Mouse (Mus musculus): ENCODE data around the gene Col11a2. TPM values are rescaled to one million over a fixed set of nuclear protein-coding genes. Genes with fewer than 3 reads are reported as not detected.

Col11a2 gene
- polyA plus RNA-seq, 1 experiment from 2014 or later: 0.91 TPM

- H3K4me1 ChIP-seq (replicated peaks; ENCODE audit: control insufficient read depth, insufficient read depth, low read length): peaks cover 32% of the 10 kb centered on the region
- no peak overlapping the region for H3K4me2 ChIP-seq (replicated peaks; ENCODE audit: low read depth, low read length)
- H3K4me3 ChIP-seq (ENCODE audit: low read depth, low read length): peak overlapping the region; percentile 92; the same call in 1 of the 2 replicates
- H3K9ac ChIP-seq (ENCODE audit: low read depth, low read length): no peak overlapping the region
- no peaks in the 10 kb centered on the region for H3K27me3 ChIP-seq (ENCODE audit: control insufficient read depth, insufficient read depth, low read length)
- peaks cover 3% of the 10 kb centered on the region; the same call in 1 of the 2 replicates for H3K36me3 ChIP-seq (ENCODE audit: control insufficient read depth, insufficient read depth, low read length)
- no peak for DNase-seq (ENCODE audit: low spot score)
- H3K27ac ChIP-seq (ENCODE audit: low read depth, low read length): no peak overlapping the region; the same call in 1 of the 2 replicates
- H3K9me3 ChIP-seq (ENCODE audit: control insufficient read depth, low read length): no peaks in the 10 kb centered on the region
- WGBS: 89% methylated on average over 18 of the region's 18 CpGs
- no peak for ATAC-seq (ENCODE audit: low FRiP score)
Observed at GRCm38 (mm10) chr17:34029150-34029889, 9.9 kb upstream of the Col11a2 start.

GRCm38 (mm10) chr17:34029890-34030595, 9.2 kb upstream of the Col11a2 start:
- 74% methylated on average over 21 of the region's 21 CpGs for WGBS
- Histone ChIP-seq H3K27ac (ENCODE audit: low read depth, low read length) (peak overlapping the region; percentile 97; the same call in 1 of the 2 replicates), H3K4me3 (ENCODE audit: low read depth, low read length) (peak overlapping the region; percentile 92), H3K4me2 (replicated peaks; ENCODE audit: low read depth, low read length) (peak overlapping the region; percentile 98), H3K27me3 (ENCODE audit: control insufficient read depth, insufficient read depth, low read length) (no peaks in the 10 kb centered on the region), H3K9ac (ENCODE audit: low read depth, low read length) (peak overlapping the region; percentile 96), H3K4me1 (replicated peaks; ENCODE audit: control insufficient read depth, insufficient read depth, low read length) (peaks cover 32% of the 10 kb centered on the region), H3K36me3 (ENCODE audit: control insufficient read depth, insufficient read depth, low read length) (peaks cover 5% of the 10 kb centered on the region; the same call in 1 of the 2 replicates), H3K9me3 (ENCODE audit: control insufficient read depth, low read length) (no peaks in the 10 kb centered on the region)
- no peak for ATAC-seq (ENCODE audit: low FRiP score)
- DNase-seq (ENCODE audit: low spot score): no peak

GRCm38 (mm10) chr17:34030861-34031326, 8.3 kb upstream of the Col11a2 start:
- DNase-seq (ENCODE audit: low spot score) (no peak), ATAC-seq (ENCODE audit: low FRiP score) (no peak)
- H3K36me3 ChIP-seq (ENCODE audit: control insufficient read depth, insufficient read depth, low read length): peaks cover 5% of the 10 kb centered on the region; the same call in 1 of the 2 replicates
- H3K9ac ChIP-seq (ENCODE audit: low read depth, low read length): peak overlapping the region; percentile 96
- H3K4me3 ChIP-seq (ENCODE audit: low read depth, low read length): peak overlapping the region; percentile 92
- H3K9me3 ChIP-seq (ENCODE audit: control insufficient read depth, low read length): no peaks in the 10 kb centered on the region
- no peaks in the 10 kb centered on the region for H3K27me3 ChIP-seq (ENCODE audit: control insufficient read depth, insufficient read depth, low read length)
- H3K4me2 ChIP-seq (replicated peaks; ENCODE audit: low read depth, low read length): peak overlapping the region; percentile 98
- peaks cover 29% of the 10 kb centered on the region for H3K4me1 ChIP-seq (replicated peaks; ENCODE audit: control insufficient read depth, insufficient read depth, low read length)
- WGBS: 7% methylated on average over 20 of the region's 20 CpGs
- peak overlapping the region; percentile 97 for H3K27ac ChIP-seq (ENCODE audit: low read depth, low read length)

- Histone ChIP-seq H3K4me1 (replicated peaks; ENCODE audit: control insufficient read depth, insufficient read depth, low read length) (peaks cover 22% of the 10 kb centered on the region), H3K27ac (ENCODE audit: low read depth, low read length) (peak within 1 kb of the TSS; percentile 97), H3K4me3 (ENCODE audit: low read depth, low read length) (peak within 1 kb of the TSS; percentile 92), H3K9me3 (ENCODE audit: control insufficient read depth, low read length) (no peaks in the 10 kb centered on the region), H3K36me3 (ENCODE audit: control insufficient read depth, insufficient read depth, low read length) (peaks cover 5% of the 10 kb centered on the region; the same call in 1 of the 2 replicates), H3K9ac (ENCODE audit: low read depth, low read length) (peak within 1 kb of the TSS; percentile 96), H3K27me3 (ENCODE audit: control insufficient read depth, insufficient read depth, low read length) (no peaks in the 10 kb centered on the region), H3K4me2 (replicated peaks; ENCODE audit: low read depth, low read length) (peak within 1 kb of the TSS; percentile 98)
- under 1% methylated on average over 63 of the region's 88 CpGs for WGBS
- peak; percentile 99 for DNase-seq (ENCODE audit: low spot score)
- ATAC-seq (ENCODE audit: low FRiP score): peak; percentile 74
Observed at GRCm38 (mm10) chr17:34031465-34032173, 7.6 kb upstream of the Col11a2 start, which contains the start of the genes Slc39a7 and Rxrb. Gene Slc39a7, minus strand, starts transcription at chr17:34031682. Gene Rxrb, plus strand, starts transcription at chr17:34031812.

- Histone ChIP-seq H3K27ac (ENCODE audit: low read depth, low read length) (peak overlapping the region; percentile 97), H3K27me3 (ENCODE audit: control insufficient read depth, insufficient read depth, low read length) (no peaks in the 10 kb centered on the region), H3K4me2 (replicated peaks; ENCODE audit: low read depth, low read length) (peak overlapping the region; percentile 98), H3K9me3 (ENCODE audit: control insufficient read depth, low read length) (no peaks in the 10 kb centered on the region), H3K9ac (ENCODE audit: low read depth, low read length) (peak overlapping the region; percentile 96), H3K36me3 (ENCODE audit: control insufficient read depth, insufficient read depth, low read length) (peaks cover 5% of the 10 kb centered on the region; the same call in 1 of the 2 replicates), H3K4me1 (replicated peaks; ENCODE audit: control insufficient read depth, insufficient read depth, low read length) (peaks cover 16% of the 10 kb centered on the region), H3K4me3 (ENCODE audit: low read depth, low read length) (peak overlapping the region; percentile 92)
- no peak for DNase-seq (ENCODE audit: low spot score)
- WGBS: under 1% methylated on average over 34 of the region's 48 CpGs
- 0 out of 2 replicates have a peak, but pooled peaks have one; percentile 0 for ATAC-seq (ENCODE audit: low FRiP score)
Observed at GRCm38 (mm10) chr17:34032174-34032632, 7.0 kb upstream of the Col11a2 start.

- H3K4me2 ChIP-seq (replicated peaks; ENCODE audit: low read depth, low read length): peak overlapping the region; percentile 98
- WGBS: 65% methylated on average over 9 of the region's 9 CpGs
- H3K9me3 ChIP-seq (ENCODE audit: control insufficient read depth, low read length): no peaks in the 10 kb centered on the region
- peaks cover 5% of the 10 kb centered on the region; the same call in 1 of the 2 replicates for H3K36me3 ChIP-seq (ENCODE audit: control insufficient read depth, insufficient read depth, low read length)
- peak overlapping the region; percentile 92 for H3K4me3 ChIP-seq (ENCODE audit: low read depth, low read length)
- no peak overlapping the region for H3K27ac ChIP-seq (ENCODE audit: low read depth, low read length)
- H3K4me1 ChIP-seq (replicated peaks; ENCODE audit: control insufficient read depth, insufficient read depth, low read length): peaks cover 16% of the 10 kb centered on the region
- ATAC-seq (ENCODE audit: low FRiP score) (no peak), DNase-seq (ENCODE audit: low spot score) (no peak)
- no peaks in the 10 kb centered on the region for H3K27me3 ChIP-seq (ENCODE audit: control insufficient read depth, insufficient read depth, low read length)
- H3K9ac ChIP-seq (ENCODE audit: low read depth, low read length): peak overlapping the region; percentile 96; the same call in 1 of the 2 replicates
Observed at GRCm38 (mm10) chr17:34032806-34033205, 6.4 kb upstream of the Col11a2 start.

GRCm38 (mm10) chr17:34033441-34033840, 5.8 kb upstream of the Col11a2 start:
- no peaks in the 10 kb centered on the region for H3K9me3 ChIP-seq (ENCODE audit: control insufficient read depth, low read length)
- H3K27ac ChIP-seq (ENCODE audit: low read depth, low read length): no peak overlapping the region
- peaks cover 16% of the 10 kb centered on the region for H3K4me1 ChIP-seq (replicated peaks; ENCODE audit: control insufficient read depth, insufficient read depth, low read length)
- H3K4me3 ChIP-seq (ENCODE audit: low read depth, low read length): no peak overlapping the region
- no peaks in the 10 kb centered on the region for H3K27me3 ChIP-seq (ENCODE audit: control insufficient read depth, insufficient read depth, low read length)
- no peak overlapping the region for H3K9ac ChIP-seq (ENCODE audit: low read depth, low read length)
- 88% methylated on average over 9 of the region's 9 CpGs for WGBS
- ATAC-seq (ENCODE audit: low FRiP score): no peak
- no peak overlapping the region for H3K4me2 ChIP-seq (replicated peaks; ENCODE audit: low read depth, low read length)
- no peak for DNase-seq (ENCODE audit: low spot score)
- H3K36me3 ChIP-seq (ENCODE audit: control insufficient read depth, insufficient read depth, low read length): peaks cover 5% of the 10 kb centered on the region; the same call in 1 of the 2 replicates

GRCm38 (mm10) chr17:34034064-34034463, 5.2 kb upstream of the Col11a2 start:
- no peak overlapping the region for H3K9ac ChIP-seq (ENCODE audit: low read depth, low read length)
- no peaks in the 10 kb centered on the region for H3K9me3 ChIP-seq (ENCODE audit: control insufficient read depth, low read length)
- H3K27me3 ChIP-seq (ENCODE audit: control insufficient read depth, insufficient read depth, low read length): no peaks in the 10 kb centered on the region
- DNase-seq (ENCODE audit: low spot score): peak; percentile 81
- no peak for ATAC-seq (ENCODE audit: low FRiP score)
- no peak overlapping the region for H3K27ac ChIP-seq (ENCODE audit: low read depth, low read length)
- H3K4me3 ChIP-seq (ENCODE audit: low read depth, low read length): no peak overlapping the region
- peaks cover 3% of the 10 kb centered on the region; the same call in 1 of the 2 replicates for H3K36me3 ChIP-seq (ENCODE audit: control insufficient read depth, insufficient read depth, low read length)
- 78% methylated on average over 10 of the region's 10 CpGs for WGBS
- H3K4me1 ChIP-seq (replicated peaks; ENCODE audit: control insufficient read depth, insufficient read depth, low read length): peaks cover 16% of the 10 kb centered on the region
- H3K4me2 ChIP-seq (replicated peaks; ENCODE audit: low read depth, low read length): no peak overlapping the region

Measured in hindbrain, embryonic 11.5 days (tissue).